Mouse (Mus musculus) kidney, adult 8-10 months (tissue): ENCODE data around the gene Olfr320.
"Not testable (repeated sequence)": the region's sequence is repeated elsewhere in the genome, so short reads cannot be mapped to it uniquely, and the experiment has no call there.

Experiments used
- DNase-seq, 2 experiments: peaks; one replicate each; pipeline ENCODE4 v3.0.0; 2022

Gene Olfr320

GRCm38 (mm10) chr11:58680799-58681198 is at the start of gene Olfr320:
Olfr320 (plus strand) TSS chr11:58681099.
- no peak for DNase-seq

- DNase-seq = no peak
Measured at GRCm38 (mm10) chr11:58634878-58635277, 46.0 kb upstream of the Olfr320 start.

DNA sequence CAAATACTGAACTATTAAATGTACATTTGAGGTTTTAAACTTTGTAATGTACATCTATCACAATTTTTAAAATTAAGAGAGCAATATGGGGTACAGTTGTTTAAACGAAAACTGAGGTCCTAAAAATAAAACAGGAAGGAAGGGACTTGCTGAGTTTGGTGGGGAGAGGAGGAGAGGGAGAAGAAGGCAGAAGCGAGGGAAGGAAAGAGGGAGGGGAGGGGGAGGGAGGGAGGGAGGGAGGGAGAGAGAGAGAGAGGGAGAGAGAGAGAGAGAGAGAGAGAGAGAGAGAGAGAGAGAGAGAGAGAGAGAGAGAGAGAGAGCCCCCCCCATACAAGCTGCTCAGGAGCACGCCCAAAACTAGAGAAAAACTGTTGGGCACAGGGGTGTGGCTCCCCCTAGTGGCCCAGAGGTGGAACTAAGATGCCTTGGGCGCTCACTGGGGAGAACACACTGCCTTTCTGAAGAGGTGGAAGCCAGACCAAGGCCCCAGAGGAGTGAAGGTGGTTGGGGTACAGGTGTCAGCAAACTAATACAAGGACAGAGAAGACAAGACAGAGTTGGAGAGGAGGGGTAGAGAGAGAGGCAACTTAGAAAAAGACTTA is 44.4 kb upstream of the Olfr320 start:
- DNase-seq = peak in 1 of 2 experiments; percentile 37

DNA sequence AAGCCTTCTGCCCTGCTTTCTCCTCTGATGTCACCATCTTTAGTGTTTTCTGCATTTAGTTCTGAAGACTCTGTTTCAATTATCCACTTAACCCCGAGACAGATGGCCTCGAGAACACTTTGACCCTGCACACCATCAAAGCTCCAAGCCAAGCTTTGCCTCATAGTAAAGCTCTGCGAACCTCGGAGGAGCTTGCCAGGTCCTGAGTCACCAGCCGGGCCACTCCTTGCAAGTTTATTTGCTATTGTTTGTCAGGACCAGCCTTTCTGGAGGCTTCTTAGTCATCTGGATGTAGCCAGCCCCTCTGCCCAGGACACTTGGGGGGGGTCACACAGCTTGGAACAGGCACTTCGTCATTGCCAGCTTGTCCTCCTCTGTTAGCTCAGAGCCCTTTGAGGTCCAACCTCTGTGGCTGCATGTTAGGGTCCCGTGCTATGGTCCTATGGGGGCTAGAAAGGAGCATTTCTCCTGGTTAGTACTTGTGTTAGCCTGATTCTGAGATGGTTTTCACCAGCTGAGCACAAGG is 42.7 kb upstream of the Olfr320 start:
- DNase-seq = no peak

- no peak for DNase-seq
Measured at GRCm38 (mm10) chr11:58640272-58640867, 40.5 kb upstream of the Olfr320 start, which contains the start of gene Trim58. Trim58 (plus strand) TSS chr11:58640465.

DNA sequence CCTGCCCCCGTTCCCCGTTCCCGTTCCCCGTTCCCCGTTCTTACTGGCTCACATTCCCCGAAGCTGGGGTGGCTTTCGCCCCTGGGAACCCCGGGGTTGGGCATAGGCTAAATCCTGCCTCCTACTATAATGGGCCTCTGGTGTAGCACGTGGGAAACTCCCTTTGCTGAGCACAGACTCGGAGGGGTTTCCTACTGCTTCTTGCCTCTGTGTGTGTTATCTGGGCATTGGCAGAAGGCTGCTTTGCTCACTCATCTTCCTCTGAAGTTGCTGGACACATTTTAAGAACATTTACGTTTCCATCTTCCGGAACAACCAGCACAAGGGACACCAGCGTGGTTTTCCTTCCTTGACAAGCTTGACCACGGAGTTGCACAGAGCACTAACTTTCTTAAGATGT is 39.8 kb upstream of the Olfr320 start:
- no peak for DNase-seq

- DNase-seq = no peak
Measured at GRCm38 (mm10) chr11:58641638-58642358, 39.1 kb upstream of the Olfr320 start.

DNA sequence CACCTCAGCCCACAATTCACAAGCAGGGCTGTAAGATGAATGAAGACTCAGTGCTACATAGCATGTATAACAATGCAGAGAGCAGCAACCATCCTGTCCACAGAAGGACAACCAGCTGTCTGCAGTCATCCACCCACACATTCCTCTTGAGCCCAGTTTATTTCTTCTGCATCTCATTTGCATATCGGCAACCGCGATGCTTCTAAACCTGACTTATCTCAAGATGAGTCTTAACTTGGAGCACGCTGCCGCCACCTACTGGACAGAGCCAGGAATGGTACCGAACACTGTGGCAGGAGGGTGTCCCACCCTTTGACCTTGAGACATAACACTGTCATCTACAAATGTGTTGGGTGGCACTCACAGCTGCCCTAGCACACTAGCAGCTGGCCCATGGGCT is 37.5 kb upstream of the Olfr320 start:
- DNase-seq = peak in 1 of 2 experiments; percentile 5

DNA sequence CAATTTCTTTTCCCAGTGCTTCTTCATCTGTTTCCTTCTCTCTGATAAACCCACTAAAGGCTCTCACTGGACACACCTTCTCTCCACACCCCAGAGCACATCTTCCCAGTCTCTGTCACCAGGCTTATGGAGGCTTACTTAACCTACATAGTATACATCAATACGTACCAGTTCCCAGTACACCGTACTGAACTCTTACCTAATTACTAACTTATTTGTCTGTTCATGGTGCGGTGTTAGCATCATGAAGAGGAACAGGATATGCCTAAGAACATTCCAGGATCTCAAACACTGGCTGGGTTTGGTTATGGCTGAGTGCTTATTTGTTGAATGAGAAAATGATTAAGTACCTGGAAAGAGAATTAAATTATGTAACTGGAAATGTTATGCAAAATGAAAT is 25.7 kb upstream of the Olfr320 start:
- DNase-seq = no peak

DNA sequence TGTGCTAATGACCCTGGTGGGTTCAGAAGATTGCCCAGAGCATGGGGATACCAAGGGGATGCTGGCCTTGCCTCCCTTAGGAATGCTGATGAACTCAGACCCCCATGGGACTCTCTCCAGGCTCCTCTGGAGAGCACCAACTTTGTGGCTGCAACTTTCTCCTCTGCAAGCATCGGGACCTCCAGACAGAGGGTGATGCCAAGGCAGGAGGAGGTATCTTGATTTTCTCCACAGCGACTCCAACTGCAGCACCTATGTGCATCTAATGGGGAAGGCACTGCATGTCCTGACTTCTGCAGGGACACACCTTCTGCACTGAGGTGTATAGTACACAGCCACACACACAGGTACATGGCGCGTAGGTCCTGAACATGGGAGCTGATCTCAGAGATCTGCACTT is 22.3 kb upstream of the Olfr320 start, which contains the start of gene Olfr322:
Gene Olfr322 (plus strand): TSS at position 187 of the 400 bp plus-strand sequence.
- DNase-seq = no peak

DNA sequence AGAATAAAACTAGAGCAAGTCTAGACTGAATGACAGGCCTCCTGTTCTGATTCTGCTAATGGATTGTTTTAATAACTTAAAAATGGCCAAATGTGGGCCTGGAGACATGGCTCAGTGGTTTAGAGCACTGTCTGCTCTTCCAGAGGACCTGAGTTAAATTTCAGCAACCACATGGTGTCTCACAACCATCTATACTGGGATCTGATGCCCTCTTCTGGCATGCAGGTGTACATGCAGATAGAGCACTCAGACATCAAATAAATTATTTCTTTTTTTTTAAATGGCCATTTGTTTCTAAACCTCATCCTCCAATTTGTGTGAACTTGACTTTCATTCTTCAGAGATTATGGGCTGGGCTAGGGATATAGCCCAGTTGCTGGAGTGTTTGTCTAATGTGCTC is 11.6 kb upstream of the Olfr320 start:
- DNase-seq = no peak

GRCm38 (mm10) chr11:58671825-58672224 is 9.1 kb upstream of the Olfr320 start:
- DNase-seq = no peak

- no peak for DNase-seq
Measured at GRCm38 (mm10) chr11:58698862-58699261, 18.0 kb downstream of the Olfr320 start, which contains the start of gene Olfr319. Olfr319 (plus strand) TSS chr11:58699162.

GRCm38 (mm10) chr11:58709086-58709485 is 28.2 kb downstream of the Olfr320 start:
- no peak for DNase-seq

- not testable (repeated sequence) for DNase-seq
Measured at GRCm38 (mm10) chr11:58717723-58718122, 36.8 kb downstream of the Olfr320 start.

DNA sequence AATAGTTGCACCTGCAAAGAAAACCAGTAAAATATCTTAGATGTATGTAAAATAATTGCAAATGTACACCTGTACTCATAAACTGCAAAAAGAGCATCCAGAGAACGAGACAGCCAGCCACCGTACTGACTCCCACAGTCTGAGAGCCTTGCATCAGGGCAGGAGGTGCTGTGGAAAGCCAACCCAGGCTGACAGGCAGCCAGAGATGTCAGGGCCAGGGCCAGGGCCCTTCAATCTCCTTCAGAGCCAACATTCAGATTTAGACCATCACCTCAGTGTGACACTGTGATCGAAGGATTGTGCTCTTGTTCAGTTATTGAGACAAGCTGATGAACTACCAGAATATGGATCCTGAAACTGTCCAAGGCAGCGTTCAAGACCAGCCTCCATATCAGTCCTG is 38.8 kb downstream of the Olfr320 start:
- DNase-seq = no peak

DNA sequence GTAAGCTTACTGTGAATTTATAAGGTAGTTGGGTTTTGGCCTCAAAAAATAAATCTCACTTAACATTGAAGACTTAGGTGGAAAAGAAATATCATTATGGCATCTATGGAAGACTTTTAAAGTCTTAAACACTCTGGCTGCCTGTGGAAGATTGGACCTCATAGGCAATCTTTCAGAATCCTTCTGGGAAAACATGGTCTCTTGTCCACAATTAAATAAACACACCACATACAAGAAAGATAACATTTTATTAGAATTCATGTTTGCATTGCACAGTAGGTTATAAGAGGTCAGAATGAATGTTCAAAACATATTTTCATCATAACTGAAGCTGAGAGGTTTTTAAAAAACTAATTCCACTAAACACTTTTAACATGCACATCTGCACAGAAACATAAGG is 43.0 kb downstream of the Olfr320 start, which contains the start of gene Olfr318:
Gene Olfr318 (minus strand): TSS at position 101 of the 400 bp plus-strand sequence.
- DNase-seq = no peak

DNA sequence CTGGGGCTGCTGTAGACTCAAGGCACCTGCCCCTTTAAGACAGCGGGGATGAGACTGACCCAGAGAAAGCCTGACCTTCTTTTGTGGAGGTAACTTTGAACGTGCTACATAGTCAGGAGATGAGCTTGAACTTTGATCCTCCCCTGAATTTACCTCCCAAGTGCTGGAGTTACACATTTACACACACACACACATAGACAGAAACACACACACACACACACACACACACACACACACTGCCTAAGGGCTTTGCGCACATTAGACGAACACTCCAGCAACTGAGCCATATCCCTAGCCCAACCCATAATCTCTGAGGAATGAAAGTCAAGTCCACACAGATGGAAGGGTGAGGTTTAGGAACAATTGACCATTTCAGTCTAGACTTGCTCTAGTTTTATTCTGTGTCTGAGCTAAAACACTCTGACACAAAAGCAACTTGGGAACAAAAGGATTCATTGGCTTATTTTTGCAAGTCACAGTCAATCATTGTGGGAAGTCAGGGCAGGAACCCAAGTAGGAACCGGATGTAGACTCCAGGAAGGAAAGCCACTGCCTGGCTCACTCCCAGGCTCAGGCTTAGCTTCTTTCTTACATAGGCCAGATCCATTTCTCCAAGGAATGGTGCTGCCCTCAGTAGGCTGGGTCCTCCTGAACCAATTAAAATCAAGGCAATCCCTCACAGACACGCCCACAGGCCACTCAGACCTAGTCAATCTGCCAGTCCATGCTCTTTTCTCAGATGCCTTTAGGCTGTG is 47.2 kb downstream of the Olfr320 start:
- peak; percentile 54 to 69 for DNase-seq

- DNase-seq = no peak
Measured at GRCm38 (mm10) chr11:58733372-58733771, 52.5 kb downstream of the Olfr320 start.
